Mouse (Mus musculus) granulocyte monocyte progenitor cell, adult 5-6 weeks (primary cell): ENCODE data around the gene Lrp1. TPM values are rescaled to one million over a fixed set of nuclear protein-coding genes. Genes with fewer than 3 reads are reported as not detected.

Source experiments
- ATAC-seq: replicated peaks from 2 replicates; pipeline ENCODE4 v1.8.0; 2016; ENCODE audit warnings: mild to moderate bottlenecking, moderate TSS enrichment, inconsistent platforms; ENCODE audit not compliant: poor library complexity, severe bottlenecking
- total RNA-seq, 2 experiments: library from RNA; stranded (forward) in 1 of 2; stranded (reverse) in 1 of 2; fragments of 200-712, 200-1000 nt in 1 of 2; fragments of >200 nt in 1 of 2; fragmentation: Nextera tagmentation in 1 of 2; gene quantifications; 2 replicates each; pipeline ENCODE4 v1.2.3; 2014 to 2017

The Lrp1 gene
- total RNA-seq, 2 experiments from 2014 or later: 15.0 to 18.1 TPM

- ATAC-seq: peak; percentile 45
Measured at GRCm38 (mm10) chr10:127596321-127596941, 24.5 kb downstream of the Lrp1 start.

GRCm38 (mm10) chr10:127594930-127595715 lies 25.8 kb downstream of the Lrp1 start:
- no peak for ATAC-seq

- ATAC-seq: peak; percentile 34
Measured at GRCm38 (mm10) chr10:127594405-127594804, 26.5 kb downstream of the Lrp1 start.

- no peak for ATAC-seq
Measured at GRCm38 (mm10) chr10:127592850-127593249, 28.1 kb downstream of the Lrp1 start.

GRCm38 (mm10) chr10:127592423-127592822 lies 28.5 kb downstream of the Lrp1 start:
- ATAC-seq: no peak

- ATAC-seq: no peak
Measured at GRCm38 (mm10) chr10:127591514-127591913, 29.4 kb downstream of the Lrp1 start.

- peak; percentile 45 for ATAC-seq
Measured at GRCm38 (mm10) chr10:127590831-127591451, 30.0 kb downstream of the Lrp1 start.

- ATAC-seq: peak; percentile 33
Measured at GRCm38 (mm10) chr10:127590256-127590655, 30.7 kb downstream of the Lrp1 start.

- ATAC-seq: peak; percentile 40
Measured at GRCm38 (mm10) chr10:127587776-127588175, 33.2 kb downstream of the Lrp1 start.

- ATAC-seq: peak; percentile 21
Measured at GRCm38 (mm10) chr10:127586209-127586608, 34.7 kb downstream of the Lrp1 start.

GRCm38 (mm10) chr10:127585598-127585997 lies 35.4 kb downstream of the Lrp1 start:
- ATAC-seq: no peak

- ATAC-seq: no peak
Measured at GRCm38 (mm10) chr10:127583649-127584048, 37.3 kb downstream of the Lrp1 start.

- ATAC-seq: no peak
Measured at GRCm38 (mm10) chr10:127581291-127581690, 39.7 kb downstream of the Lrp1 start.

GRCm38 (mm10) chr10:127577982-127578381 lies 43.0 kb downstream of the Lrp1 start:
- ATAC-seq: peak; percentile 57

GRCm38 (mm10) chr10:127577156-127577555 lies 43.8 kb downstream of the Lrp1 start:
- no peak for ATAC-seq

GRCm38 (mm10) chr10:127576381-127576961 lies 44.5 kb downstream of the Lrp1 start:
- peak; percentile 78 for ATAC-seq

GRCm38 (mm10) chr10:127575741-127576140 lies 45.2 kb downstream of the Lrp1 start:
- no peak for ATAC-seq

- ATAC-seq: no peak
Measured at GRCm38 (mm10) chr10:127572281-127572680, 48.7 kb downstream of the Lrp1 start.

- no peak for ATAC-seq
Measured at GRCm38 (mm10) chr10:127570937-127571641, 49.9 kb downstream of the Lrp1 start.

GRCm38 (mm10) chr10:127570384-127570783 lies 50.6 kb downstream of the Lrp1 start:
- ATAC-seq: no peak
